Mouse (Mus musculus) lung, adult 2 months (tissue): Measurements from ENCODE around the gene Sh3bp1. TPM values are rescaled to one million over a fixed set of nuclear protein-coding genes. Genes with fewer than 3 reads are reported as not detected.
"Not testable (repeated sequence)": the region's sequence is repeated elsewhere in the genome, so short reads cannot be mapped to it uniquely, and the experiment has no call there.

Source experiments
- DNase-seq: peaks from one replicate; pipeline ENCODE4 v3.0.0; 2022
- H3K4me1 ChIP-seq: fragments of 200-500 bp; 2 replicates; pipeline ENCODE4 v1.6.1; 2011; ENCODE audit warnings: low read length; ENCODE audit not compliant: control insufficient read depth, insufficient read depth
- H3K4me3 ChIP-seq: fragments of 200-500 bp; replicated peaks from 2 replicates; pipeline ENCODE3; 2011; ENCODE audit warnings: low read depth, mild to moderate bottlenecking, control low read depth, low read length; ENCODE audit errors: extremely low read depth
- CTCF ChIP-seq: fragments of 200-500 bp; IDR thresholded peaks from 2 replicates; pipeline ENCODE4 v1.5.1; 2011; ENCODE audit warnings: mild to moderate bottlenecking, low read length, control low read depth; ENCODE audit not compliant: insufficient read depth
- POLR2A ChIP-seq: fragments of 200-500 bp; IDR thresholded peaks from 2 replicates; pipeline ENCODE4 v1.6.1; 2011; ENCODE audit warnings: low read depth, mild to moderate bottlenecking, control low read depth, low read length, borderline replicate concordance; ENCODE audit errors: extremely low read depth
- WGBS: fragments of 180-500 bp; shearing (Covaris S2); methylation state at CpG from one replicate; pipeline ENCODE4 v1.1.7; 2018; 5-methylcytosine and 5-hydroxymethylcytosine counted together
- polyA plus RNA-seq: library from polyadenylated mRNA; depleted of rRNA; stranded (reverse); fragments of >200 nt; gene quantifications from 2 replicates; pipeline ENCODE4 v1.2.3, GENCODE M21; 2012

The Sh3bp1 gene
- polyA plus RNA-seq, 1 experiment, result 92.6 TPM

- whole genome bisulfite sequencing, result 2% methylated on average over 17 of the region's 17 CpGs
- peak; percentile 68 for TF ChIP-seq CTCF
- 0 out of 2 replicates have a peak, but pooled peaks have one; percentile 17 for TF ChIP-seq POLR2A
- Histone ChIP-seq H3K4me3 (peak overlapping the region; percentile 51), H3K4me1 (peaks cover 7% of the 10 kb centered on the region)
- DNase-seq, result peak; percentile 84
These were observed 23.3 kb upstream of the Sh3bp1 start for GRCm38 (mm10) chr15:78876258-78876696.

- no peak for TF ChIP-seq CTCF
- peak; percentile 83; the same call in 1 of the 2 replicates for TF ChIP-seq POLR2A
- under 1% methylated on average over 74 of the region's 95 CpGs for WGBS
- Histone ChIP-seq H3K4me3 (peak within 1 kb of the TSS; percentile 51), H3K4me1 (peaks cover 7% of the 10 kb centered on the region)
- peak; percentile 97 for DNase-seq
These were observed 22.4 kb upstream of the Sh3bp1 start, which contains the start of gene Gga1 for GRCm38 (mm10) chr15:78876991-78877809. Gga1 (plus strand) TSS chr15:78877190.

GRCm38 (mm10) chr15:78877810-78878390, 21.7 kb upstream of the Sh3bp1 start:
- no peak for TF ChIP-seq CTCF
- no peak for TF ChIP-seq POLR2A
- peak; percentile 35 for DNase-seq
- Histone ChIP-seq H3K4me3 (peak overlapping the region; percentile 51), H3K4me1 (peaks cover 7% of the 10 kb centered on the region)
- under 1% methylated on average over 17 of the region's 17 CpGs for WGBS

GRCm38 (mm10) chr15:78878792-78879516, 20.6 kb upstream of the Sh3bp1 start:
- H3K4me3 ChIP-seq, H3K4me1 ChIP-seq: not testable (repeated sequence)
- peak; percentile 44 for DNase-seq
- WGBS, result 7% methylated on average over 7 of the region's 7 CpGs

- DNase-seq, result no peak
- TF ChIP-seq CTCF (no peak), POLR2A (no peak)
- Histone ChIP-seq H3K4me1 (peaks cover 7% of the 10 kb centered on the region), H3K4me3 (no peak overlapping the region)
- WGBS, result 88% methylated on average over 8 of the region's 8 CpGs
These were observed 19.1 kb upstream of the Sh3bp1 start for GRCm38 (mm10) chr15:78880432-78880831.

- DNase-seq, result no peak
- TF ChIP-seq POLR2A (no peak), CTCF (no peak)
- WGBS, result 83% methylated on average over 3 of the region's 3 CpGs
- Histone ChIP-seq H3K4me3 (no peak overlapping the region), H3K4me1 (peaks cover 7% of the 10 kb centered on the region)
These were observed 17.7 kb upstream of the Sh3bp1 start for GRCm38 (mm10) chr15:78881828-78882227.

- Histone ChIP-seq H3K4me1 (0 out of 2 replicates have a peak, but pooled peaks cover 3% of the 10 kb centered on the region), H3K4me3 (no peak overlapping the region)
- WGBS, result 37% methylated on average over 13 of the region's 13 CpGs
- peak; percentile 31 for DNase-seq
- TF ChIP-seq POLR2A (peak; percentile 24; the same call in 1 of the 2 replicates), CTCF (no peak)
These were observed 10.1 kb upstream of the Sh3bp1 start for GRCm38 (mm10) chr15:78889401-78889853.

- WGBS, result 77% methylated on average over 7 of the region's 7 CpGs
- TF ChIP-seq POLR2A (no peak), CTCF (no peak)
- DNase-seq, result no peak
- peaks cover 10% of the 10 kb centered on the region for H3K4me1 ChIP-seq
- no peak overlapping the region for H3K4me3 ChIP-seq
These were observed 7.1 kb upstream of the Sh3bp1 start for GRCm38 (mm10) chr15:78892440-78892839.

GRCm38 (mm10) chr15:78894726-78895125, 4.8 kb upstream of the Sh3bp1 start:
- DNase-seq, result no peak
- WGBS, result 67% methylated on average over 13 of the region's 13 CpGs
- Histone ChIP-seq H3K4me1 (peaks cover 9% of the 10 kb centered on the region), H3K4me3 (no peak overlapping the region)
- TF ChIP-seq POLR2A (no peak), CTCF (no peak)

- Histone ChIP-seq H3K4me1 (peaks cover 7% of the 10 kb centered on the region), H3K4me3 (no peak overlapping the region)
- no peak for DNase-seq
- WGBS, result 50% methylated on average over 2 of the region's 2 CpGs
- TF ChIP-seq CTCF, result no peak
- TF ChIP-seq POLR2A, result no peak
These were observed 3.8 kb upstream of the Sh3bp1 start for GRCm38 (mm10) chr15:78895741-78896140.
